Mouse (Mus musculus) myocyte (in vitro differentiated cells): ENCODE measurements around the gene Cacna1s. TPM values are rescaled to one million over a fixed set of nuclear protein-coding genes. Genes with fewer than 3 reads are reported as not detected.

Experiments
- H3K27me3 ChIP-seq: one replicate; pipeline ENCODE4 v1.6.1; 2011; ENCODE audit not compliant: control insufficient read depth, insufficient read depth, insufficient read length
- H3K36me3 ChIP-seq: one replicate; pipeline ENCODE4 v1.6.1; 2011; ENCODE audit not compliant: control insufficient read depth, insufficient read depth
- H3K4me2 ChIP-seq: one replicate; pipeline ENCODE4 v1.6.1; 2011; ENCODE audit warnings: low read depth, control low read depth
- H3K4me3 ChIP-seq: one replicate; pipeline ENCODE4 v1.5.1; 2011; ENCODE audit warnings: mild to moderate bottlenecking, control low read depth, moderate library complexity
- H3K79me2 ChIP-seq: one replicate; pipeline ENCODE4 v1.6.1; 2011; ENCODE audit not compliant: control insufficient read depth, insufficient read depth
- H3ac ChIP-seq: one replicate; pipeline ENCODE4 v1.6.1; 2011; ENCODE audit not compliant: control insufficient read depth, insufficient read length
- CEBPB ChIP-seq: IDR thresholded peaks from 2 replicates; pipeline ENCODE4 v1.6.1; 2011; ENCODE audit warnings: mild to moderate bottlenecking, moderate library complexity; ENCODE audit not compliant: poor library complexity, insufficient read depth, severe bottlenecking
- E2F4 ChIP-seq: IDR thresholded peaks from one replicate; pipeline ENCODE4 v1.6.1; 2011; ENCODE audit warnings: mild to moderate bottlenecking, control low read depth, moderate library complexity; ENCODE audit not compliant: insufficient read depth
- MAX ChIP-seq: IDR thresholded peaks from one replicate; pipeline ENCODE4 v1.6.1; 2011; ENCODE audit warnings: low read depth, mild to moderate bottlenecking, control low read depth
- MYOD1 ChIP-seq, 3 experiments: IDR thresholded peaks; one replicate each; pipeline ENCODE4 v1.6.1; 2011; ENCODE audit warnings: control low read depth in 2 of 3, low read depth in 2 of 3, mild to moderate bottlenecking in 2 of 3, moderate library complexity in 1 of 3; ENCODE audit not compliant: insufficient read length in 2 of 3, control insufficient read depth in 1 of 3
- MYOG ChIP-seq, 3 experiments: IDR thresholded peaks; one replicate each; pipeline ENCODE4 v1.6.1; 2011; ENCODE audit warnings: control low read depth in 2 of 3, low read depth in 2 of 3, mild to moderate bottlenecking in 2 of 3; ENCODE audit not compliant: insufficient read length in 2 of 3, control insufficient read depth in 1 of 3, insufficient read depth in 1 of 3
- POLR2A ChIP-seq: IDR thresholded peaks from one replicate; pipeline ENCODE4 v1.6.1; 2011; ENCODE audit warnings: low read depth, mild to moderate bottlenecking, control low read depth, moderate library complexity; ENCODE audit not compliant: insufficient read length
- POLR2AphosphoS2 ChIP-seq: IDR thresholded peaks from one replicate; pipeline ENCODE4 v1.6.1; 2011; ENCODE audit warnings: low read depth, control low read depth; ENCODE audit not compliant: insufficient read length
- REST ChIP-seq: IDR thresholded peaks from one replicate; pipeline ENCODE4 v1.6.1; 2011; ENCODE audit warnings: mild to moderate bottlenecking, control low read depth, moderate library complexity; ENCODE audit not compliant: insufficient read depth, insufficient read length
- SRF ChIP-seq: IDR thresholded peaks from one replicate; pipeline ENCODE4 v1.6.1; 2011; ENCODE audit warnings: low read depth; ENCODE audit not compliant: control insufficient read depth, insufficient read length
- TCF12 ChIP-seq: IDR thresholded peaks from one replicate; pipeline ENCODE4 v1.6.1; 2011; ENCODE audit warnings: mild to moderate bottlenecking, control low read depth; ENCODE audit not compliant: poor library complexity, insufficient read depth, severe bottlenecking
- TCF3 ChIP-seq: IDR thresholded peaks from one replicate; pipeline ENCODE4 v1.6.1; 2011; ENCODE audit warnings: low read depth, control low read depth; ENCODE audit not compliant: insufficient read length
- USF1 ChIP-seq: IDR thresholded peaks from one replicate; pipeline ENCODE4 v1.6.1; 2011; ENCODE audit warnings: low read depth, mild to moderate bottlenecking, control low read depth, moderate library complexity
- polyA plus RNA-seq: library from polyadenylated mRNA; unstranded; fragments of >200 nt; fragmentation: generic; extraction: Trizol; gene quantifications from one replicate; pipeline ENCODE4 v1.2.1, GENCODE M21; 2012; ENCODE audit warnings: missing spikeins

The Cacna1s gene
- polyA plus RNA-seq, 1 experiment: 177 TPM

DNA sequence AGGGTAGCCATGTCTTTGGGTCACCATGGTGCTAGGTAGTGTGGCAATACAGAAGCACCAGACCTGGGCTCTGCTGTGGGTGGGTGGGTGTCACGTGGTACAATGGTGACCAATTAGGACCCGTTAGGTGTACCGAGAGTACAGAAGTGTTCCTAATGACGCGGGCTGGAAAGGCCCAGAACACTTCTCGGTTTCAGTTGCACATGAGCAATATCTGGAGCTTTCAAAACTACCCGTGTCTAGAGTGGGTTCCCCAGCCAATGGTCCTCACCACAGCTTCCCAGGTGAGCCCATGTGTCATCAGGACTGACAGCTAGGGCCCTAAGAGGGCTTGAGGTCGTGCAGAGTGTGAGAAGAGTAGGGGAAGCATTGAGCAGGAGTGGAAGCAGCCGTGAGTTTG is 64.5 kb downstream of the Cacna1s start:
- H3ac ChIP-seq: no peak overlapping the region
- H3K36me3 ChIP-seq: peaks cover 8% of the 10 kb centered on the region
- no peaks in the 10 kb centered on the region for H3K27me3 ChIP-seq
- H3K4me2 ChIP-seq: no peak overlapping the region
- H3K4me3 ChIP-seq: no peak overlapping the region
- TF ChIP-seq TCF12 (no peak), SRF (no peak), USF1 (no peak), POLR2A (no peak), E2F4 (no peak), MYOD1 (IDR thresholded peaks at IDR 0.05; ENCODE audit: control insufficient read depth in 1 of 3, insufficient read length in 2 of 3, low read depth in 2 of 3) (no peak), REST (no peak), MAX (no peak), POLR2AphosphoS2 (no peak), CEBPB (no peak), TCF3 (no peak), MYOG (IDR thresholded peaks at IDR 0.05; ENCODE audit: control insufficient read depth in 1 of 3, insufficient read depth in 1 of 3, insufficient read length in 2 of 3, low read depth in 2 of 3) (no peak)
- no peaks in the 10 kb centered on the region for H3K79me2 ChIP-seq

DNA sequence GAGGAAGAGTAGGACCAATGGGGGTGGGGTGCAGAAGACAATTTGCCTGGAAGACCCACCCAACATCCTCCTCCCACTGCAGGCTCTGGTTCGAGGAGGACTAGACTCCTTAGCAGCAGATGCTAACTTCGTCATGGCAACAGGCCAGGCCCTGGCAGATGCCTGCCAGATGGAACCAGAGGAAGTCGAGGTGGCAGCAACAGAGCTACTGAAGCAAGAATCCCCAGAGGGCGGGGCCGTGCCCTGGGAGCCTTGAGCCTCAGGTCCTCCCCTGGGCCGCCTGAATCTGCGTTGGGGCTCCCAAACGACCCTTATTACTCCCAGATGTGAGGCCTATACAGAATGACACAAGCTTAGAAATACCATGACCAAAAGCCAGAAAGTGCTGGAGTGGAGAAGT is 66.3 kb downstream of the Cacna1s start:
- no peak overlapping the region for H3K4me2 ChIP-seq
- peak in 1 of 3 experiments; percentile 11 for TF ChIP-seq MYOG (IDR thresholded peaks at IDR 0.05; ENCODE audit: control insufficient read depth in 1 of 3, insufficient read depth in 1 of 3, insufficient read length in 2 of 3, low read depth in 2 of 3)
- TF ChIP-seq USF1: no peak
- TF ChIP-seq MYOD1 (IDR thresholded peaks at IDR 0.05; ENCODE audit: control insufficient read depth in 1 of 3, insufficient read length in 2 of 3, low read depth in 2 of 3): peak in 1 of 3 experiments; percentile 25
- H3ac ChIP-seq: no peak overlapping the region
- no peaks in the 10 kb centered on the region for H3K27me3 ChIP-seq
- H3K79me2 ChIP-seq: no peaks in the 10 kb centered on the region
- H3K36me3 ChIP-seq: peaks cover 5% of the 10 kb centered on the region
- H3K4me3 ChIP-seq: no peak overlapping the region

DNA sequence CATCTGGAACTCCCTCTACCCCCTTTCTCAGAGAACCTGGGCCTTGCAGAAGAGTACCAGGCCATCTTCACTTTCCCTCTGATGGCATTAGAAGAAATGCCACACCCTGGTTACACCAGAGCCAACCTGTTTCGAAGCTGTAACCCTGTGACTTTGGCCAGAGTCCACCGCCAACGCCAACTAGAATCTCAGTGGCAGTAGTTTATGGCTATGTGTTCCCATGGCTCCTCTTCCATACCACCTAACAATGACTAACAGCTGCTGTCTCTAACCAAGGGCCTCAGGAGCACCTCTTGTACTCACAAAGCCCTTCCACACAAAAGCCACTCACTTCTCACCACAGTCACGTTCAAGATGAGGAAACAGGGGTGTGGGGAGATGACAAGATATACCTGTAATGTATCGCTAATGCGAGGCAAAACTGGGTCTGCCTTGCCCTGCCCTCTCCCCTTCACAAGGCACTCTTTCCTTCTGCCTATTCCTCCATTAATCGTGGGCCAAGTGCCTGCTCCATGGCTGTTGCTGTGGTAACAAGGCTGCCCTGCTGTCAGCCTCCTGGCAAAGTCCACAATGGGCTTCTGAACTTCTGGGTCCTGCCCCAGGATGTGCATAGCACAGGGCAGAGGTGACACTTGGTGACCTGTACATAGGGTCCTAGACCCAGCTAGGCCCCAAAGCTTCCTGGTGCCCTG is 67.2 kb downstream of the Cacna1s start:
- no peaks in the 10 kb centered on the region for H3K27me3 ChIP-seq
- H3ac ChIP-seq: no peak overlapping the region
- H3K4me3 ChIP-seq: no peak overlapping the region
- no peak for TF ChIP-seq TCF3
- TF ChIP-seq MYOD1 (IDR thresholded peaks at IDR 0.05; ENCODE audit: control insufficient read depth in 1 of 3, insufficient read length in 2 of 3, low read depth in 2 of 3): no peak
- TF ChIP-seq TCF12: no peak
- no peak for TF ChIP-seq USF1
- no peak for TF ChIP-seq CEBPB
- no peak for TF ChIP-seq MAX
- no peak for TF ChIP-seq E2F4
- no peak overlapping the region for H3K4me2 ChIP-seq
- H3K36me3 ChIP-seq: peaks cover under 1% of the 10 kb centered on the region
- H3K79me2 ChIP-seq: no peaks in the 10 kb centered on the region

DNA sequence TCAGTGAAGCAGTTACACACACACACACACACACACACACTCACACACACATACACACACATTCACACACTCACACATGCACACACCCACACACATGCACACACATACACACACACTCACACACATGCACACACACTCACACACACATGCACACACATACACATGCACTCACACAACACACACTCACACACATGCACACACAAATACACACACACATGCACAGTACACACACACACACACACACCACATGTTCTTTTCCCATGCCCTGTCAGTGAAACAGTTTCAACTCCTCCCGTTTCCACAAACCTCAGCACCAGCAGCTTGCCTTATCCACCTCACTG is 67.7 kb downstream of the Cacna1s start:
- Histone ChIP-seq H3K36me3 (no peaks in the 10 kb centered on the region), H3K4me3 (no peak overlapping the region), H3K27me3 (no peaks in the 10 kb centered on the region), H3K4me2 (no peak overlapping the region), H3ac (no peak overlapping the region), H3K79me2 (no peaks in the 10 kb centered on the region)
- TF ChIP-seq REST (no peak), TCF12 (no peak), CEBPB (no peak), POLR2AphosphoS2 (peak; percentile 89), MAX (no peak), MYOG (IDR thresholded peaks at IDR 0.05; ENCODE audit: control insufficient read depth in 1 of 3, insufficient read depth in 1 of 3, insufficient read length in 2 of 3, low read depth in 2 of 3) (no peak), SRF (no peak), POLR2A (peak; percentile 45), TCF3 (no peak), USF1 (no peak), MYOD1 (IDR thresholded peaks at IDR 0.05; ENCODE audit: control insufficient read depth in 1 of 3, insufficient read length in 2 of 3, low read depth in 2 of 3) (no peak), E2F4 (no peak)

DNA sequence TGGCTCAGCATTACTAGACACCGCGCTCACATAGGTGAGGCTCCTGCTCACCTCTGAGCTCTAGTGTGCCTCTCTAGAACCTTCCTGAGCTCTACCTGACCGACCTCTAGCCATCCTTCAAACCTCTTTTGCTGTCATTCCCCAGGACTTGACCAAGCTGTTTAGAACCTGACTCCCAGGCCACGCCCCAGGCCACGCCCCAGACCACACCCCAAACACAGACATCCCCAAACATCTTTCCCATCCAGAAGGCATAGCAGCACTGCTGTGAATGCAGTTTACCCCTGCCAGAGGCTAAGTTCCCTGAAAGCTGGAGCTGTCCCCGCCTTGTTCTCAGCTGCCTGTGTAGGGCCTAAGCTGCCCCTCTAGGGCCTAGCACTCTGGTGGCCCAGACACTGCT is 68.2 kb downstream of the Cacna1s start:
- no peak overlapping the region for H3K4me2 ChIP-seq
- TF ChIP-seq POLR2AphosphoS2 (no peak), TCF3 (no peak), SRF (no peak)
- H3K4me3 ChIP-seq: no peak overlapping the region
- H3K79me2 ChIP-seq: no peaks in the 10 kb centered on the region
- no peaks in the 10 kb centered on the region for H3K27me3 ChIP-seq
- H3K36me3 ChIP-seq: no peaks in the 10 kb centered on the region
- no peak overlapping the region for H3ac ChIP-seq

DNA sequence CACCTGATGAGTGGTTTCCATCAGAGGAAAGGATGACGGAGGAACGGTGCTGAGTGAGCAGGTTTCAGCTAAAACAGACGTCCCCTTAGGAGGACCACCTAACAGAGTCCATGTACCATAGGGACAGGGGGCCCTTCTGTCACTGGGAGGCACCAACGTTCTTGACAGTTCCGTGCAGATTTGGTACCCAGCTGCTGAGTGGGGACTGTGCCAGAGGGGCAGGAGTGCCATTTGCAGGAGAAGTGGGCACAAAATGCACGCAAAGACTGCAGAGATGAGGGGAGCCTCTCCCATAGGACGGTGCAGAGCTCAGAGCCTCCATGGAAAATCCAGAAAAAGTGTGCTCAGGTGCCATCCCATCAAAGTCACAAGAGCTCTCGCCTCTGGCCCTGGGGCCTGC is 69.5 kb downstream of the Cacna1s start:
- Histone ChIP-seq H3K36me3 (no peaks in the 10 kb centered on the region), H3K4me3 (no peak overlapping the region), H3K27me3 (no peaks in the 10 kb centered on the region), H3ac (no peak overlapping the region), H3K79me2 (no peaks in the 10 kb centered on the region), H3K4me2 (no peak overlapping the region)
- no peak for TF ChIP-seq E2F4
- TF ChIP-seq POLR2A: no peak
- TF ChIP-seq SRF: no peak
- TF ChIP-seq MAX: no peak
- no peak for TF ChIP-seq TCF3
- no peak for TF ChIP-seq USF1
- TF ChIP-seq POLR2AphosphoS2: no peak
- no peak for TF ChIP-seq MYOG (IDR thresholded peaks at IDR 0.05; ENCODE audit: control insufficient read depth in 1 of 3, insufficient read depth in 1 of 3, insufficient read length in 2 of 3, low read depth in 2 of 3)
- TF ChIP-seq TCF12: no peak
- TF ChIP-seq MYOD1 (IDR thresholded peaks at IDR 0.05; ENCODE audit: control insufficient read depth in 1 of 3, insufficient read length in 2 of 3, low read depth in 2 of 3): no peak
- TF ChIP-seq REST: no peak
- no peak for TF ChIP-seq CEBPB
